Mouse (Mus musculus): ENCODE measurements around the gene Angpt4. TPM values are rescaled to one million over a fixed set of nuclear protein-coding genes. Genes with fewer than 3 reads are reported as not detected.

Gene Angpt4
- polyA plus RNA-seq, 1 experiment from 2014 or later, result 1.1 TPM

- no peak overlapping the region for H3K4me2 ChIP-seq (ENCODE audit: low read depth, low read length)
- 83% methylated on average over 5 of the region's 5 CpGs for WGBS
- H3K27me3 ChIP-seq (replicated peaks; ENCODE audit: control insufficient read depth, insufficient read depth, low read length), result no peaks in the 10 kb centered on the region
- no peaks in the 10 kb centered on the region for H3K9me3 ChIP-seq (ENCODE audit: control insufficient read depth, low read length)
- ATAC-seq (ENCODE audit: low read depth), result no peak
- H3K36me3 ChIP-seq (ENCODE audit: control insufficient read depth, insufficient read depth, low read length), result no peaks in the 10 kb centered on the region
- peaks cover 9% of the 10 kb centered on the region; the same call in 1 of the 2 replicates for H3K4me1 ChIP-seq (ENCODE audit: control insufficient read depth, insufficient read depth, low read length)
- no peak overlapping the region for H3K4me3 ChIP-seq (ENCODE audit: low read depth, low read length)
- no peak overlapping the region for H3K27ac ChIP-seq (replicated peaks; ENCODE audit: low read depth, low read length)
- DNase-seq (ENCODE audit: low spot score), result no peak
- no peak overlapping the region for H3K9ac ChIP-seq (ENCODE audit: low read depth, low read length)
Observed at GRCm38 (mm10) chr2:151939651-151940420, 28.8 kb downstream of the Angpt4 start.

- H3K9me3 ChIP-seq (ENCODE audit: control insufficient read depth, low read length), result no peaks in the 10 kb centered on the region
- ATAC-seq (ENCODE audit: low read depth), result no peak
- H3K4me2 ChIP-seq (ENCODE audit: low read depth, low read length), result no peak overlapping the region
- H3K4me3 ChIP-seq (ENCODE audit: low read depth, low read length), result no peak overlapping the region
- no peak overlapping the region for H3K27ac ChIP-seq (replicated peaks; ENCODE audit: low read depth, low read length)
- 36% methylated on average over 2 of the region's 2 CpGs for WGBS
- H3K9ac ChIP-seq (ENCODE audit: low read depth, low read length), result no peak overlapping the region
- H3K36me3 ChIP-seq (ENCODE audit: control insufficient read depth, insufficient read depth, low read length), result no peaks in the 10 kb centered on the region
- no peak for DNase-seq (ENCODE audit: low spot score)
- no peaks in the 10 kb centered on the region for H3K27me3 ChIP-seq (replicated peaks; ENCODE audit: control insufficient read depth, insufficient read depth, low read length)
- peaks cover 9% of the 10 kb centered on the region; the same call in 1 of the 2 replicates for H3K4me1 ChIP-seq (ENCODE audit: control insufficient read depth, insufficient read depth, low read length)
Observed at GRCm38 (mm10) chr2:151941269-151941668, 30.3 kb downstream of the Angpt4 start.

DNA sequence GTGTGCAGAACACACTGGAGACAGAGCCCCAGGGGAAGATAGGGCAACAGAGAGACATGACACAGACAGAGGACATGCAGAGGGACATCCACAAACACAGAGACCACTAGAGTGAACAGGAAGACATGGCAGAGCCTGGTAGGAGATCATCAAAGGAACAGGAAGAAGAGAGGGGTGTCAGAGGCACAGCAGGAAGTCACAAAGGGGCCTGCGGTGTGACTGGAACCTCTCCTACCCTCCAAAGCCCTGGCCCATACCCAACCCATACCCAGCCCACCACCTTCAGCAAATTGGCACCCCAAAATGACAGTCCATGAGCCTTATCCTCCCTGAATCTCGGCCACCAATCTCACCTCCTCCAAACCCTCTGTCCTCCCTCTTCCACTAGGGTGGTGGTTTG lies 33.1 kb downstream of the Angpt4 start:
- DNase-seq (ENCODE audit: low spot score) (no peak), ATAC-seq (ENCODE audit: low read depth) (no peak)
- WGBS, result 57% methylated on average over 2 of the region's 2 CpGs

DNA sequence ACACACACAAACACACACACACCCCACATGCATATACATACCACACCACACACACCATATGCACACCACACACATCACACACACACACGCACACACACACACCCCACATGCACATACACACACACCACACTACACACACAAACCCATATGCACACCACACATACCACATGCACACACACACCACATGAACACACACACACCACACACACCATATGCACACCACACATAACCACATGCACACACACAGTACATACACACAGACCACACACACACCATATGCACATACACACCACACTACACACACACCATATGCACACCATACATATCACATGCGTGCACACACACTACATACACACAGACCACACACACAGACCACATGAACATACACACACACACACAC lies 36.6 kb downstream of the Angpt4 start:
- H3K27ac ChIP-seq (replicated peaks; ENCODE audit: low read depth, low read length), result no peak overlapping the region

More for the DNA sequence above, 33.1 kb downstream of the Angpt4 start:
- Histone ChIP-seq H3K9ac (ENCODE audit: low read depth, low read length) (no peak overlapping the region), H3K36me3 (ENCODE audit: control insufficient read depth, insufficient read depth, low read length) (no peaks in the 10 kb centered on the region), H3K4me2 (ENCODE audit: low read depth, low read length) (no peak overlapping the region), H3K4me1 (ENCODE audit: control insufficient read depth, insufficient read depth, low read length) (no peaks in the 10 kb centered on the region), H3K27ac (replicated peaks; ENCODE audit: low read depth, low read length) (no peak overlapping the region), H3K9me3 (ENCODE audit: control insufficient read depth, low read length) (no peaks in the 10 kb centered on the region), H3K27me3 (replicated peaks; ENCODE audit: control insufficient read depth, insufficient read depth, low read length) (no peaks in the 10 kb centered on the region), H3K4me3 (ENCODE audit: low read depth, low read length) (no peak overlapping the region)

DNA sequence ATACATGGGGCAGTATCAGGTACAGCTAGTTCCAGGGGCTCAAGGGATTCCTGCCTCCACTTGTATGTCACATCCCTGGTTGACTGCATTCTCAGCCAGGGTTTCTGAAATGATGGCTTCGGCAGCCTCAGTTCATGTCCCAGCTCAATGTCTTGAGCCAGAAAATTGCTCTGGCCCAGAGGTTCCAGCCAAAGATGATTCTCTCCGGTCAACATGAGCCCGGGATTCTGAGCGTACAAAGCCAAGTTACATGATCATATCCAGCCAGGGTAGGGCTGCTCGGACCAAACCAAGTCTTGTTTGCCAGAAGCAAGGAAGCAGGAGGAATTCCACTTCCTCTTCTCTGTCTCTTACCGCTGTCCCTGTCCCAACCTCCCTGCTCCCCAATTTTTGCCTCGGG lies 37.3 kb downstream of the Angpt4 start:
- Histone ChIP-seq H3K9me3 (ENCODE audit: control insufficient read depth, low read length) (no peaks in the 10 kb centered on the region), H3K27me3 (replicated peaks; ENCODE audit: control insufficient read depth, insufficient read depth, low read length) (no peaks in the 10 kb centered on the region), H3K4me2 (ENCODE audit: low read depth, low read length) (no peak overlapping the region), H3K27ac (replicated peaks; ENCODE audit: low read depth, low read length) (no peak overlapping the region), H3K4me3 (ENCODE audit: low read depth, low read length) (no peak overlapping the region), H3K4me1 (ENCODE audit: control insufficient read depth, insufficient read depth, low read length) (no peaks in the 10 kb centered on the region), H3K9ac (ENCODE audit: low read depth, low read length) (no peak overlapping the region), H3K36me3 (ENCODE audit: control insufficient read depth, insufficient read depth, low read length) (no peaks in the 10 kb centered on the region)
- 78% methylated on average over 7 of the region's 7 CpGs for WGBS
- ATAC-seq (ENCODE audit: low read depth) (no peak), DNase-seq (ENCODE audit: low spot score) (no peak)

More for the DNA sequence above, 36.6 kb downstream of the Angpt4 start:
- WGBS, result 89% methylated on average over 2 of the region's 2 CpGs
- no peaks in the 10 kb centered on the region for H3K9me3 ChIP-seq (ENCODE audit: control insufficient read depth, low read length)
- no peaks in the 10 kb centered on the region for H3K36me3 ChIP-seq (ENCODE audit: control insufficient read depth, insufficient read depth, low read length)
- H3K4me3 ChIP-seq (ENCODE audit: low read depth, low read length), result no peak overlapping the region
- DNase-seq (ENCODE audit: low spot score), result no peak
- no peaks in the 10 kb centered on the region for H3K27me3 ChIP-seq (replicated peaks; ENCODE audit: control insufficient read depth, insufficient read depth, low read length)
- no peak for ATAC-seq (ENCODE audit: low read depth)
- no peaks in the 10 kb centered on the region for H3K4me1 ChIP-seq (ENCODE audit: control insufficient read depth, insufficient read depth, low read length)
- H3K4me2 ChIP-seq (ENCODE audit: low read depth, low read length), result no peak overlapping the region
- no peak overlapping the region for H3K9ac ChIP-seq (ENCODE audit: low read depth, low read length)

GRCm38 (mm10) chr2:151949082-151949774 lies 38.2 kb downstream of the Angpt4 start:
- Histone ChIP-seq H3K9me3 (ENCODE audit: control insufficient read depth, low read length) (no peaks in the 10 kb centered on the region), H3K27me3 (replicated peaks; ENCODE audit: control insufficient read depth, insufficient read depth, low read length) (no peaks in the 10 kb centered on the region), H3K4me2 (ENCODE audit: low read depth, low read length) (no peak overlapping the region), H3K9ac (ENCODE audit: low read depth, low read length) (no peak overlapping the region), H3K4me1 (ENCODE audit: control insufficient read depth, insufficient read depth, low read length) (no peaks in the 10 kb centered on the region), H3K36me3 (ENCODE audit: control insufficient read depth, insufficient read depth, low read length) (no peaks in the 10 kb centered on the region), H3K27ac (replicated peaks; ENCODE audit: low read depth, low read length) (no peak overlapping the region), H3K4me3 (ENCODE audit: low read depth, low read length) (no peak overlapping the region)
- ATAC-seq (ENCODE audit: low read depth), result no peak
- DNase-seq (ENCODE audit: low spot score), result no peak
- WGBS, result 81% methylated on average over 2 of the region's 2 CpGs

- ATAC-seq (ENCODE audit: low read depth) (no peak), DNase-seq (ENCODE audit: low spot score) (no peak)
- Histone ChIP-seq H3K36me3 (ENCODE audit: control insufficient read depth, insufficient read depth, low read length) (no peaks in the 10 kb centered on the region), H3K4me1 (ENCODE audit: control insufficient read depth, insufficient read depth, low read length) (no peaks in the 10 kb centered on the region), H3K4me2 (ENCODE audit: low read depth, low read length) (no peak overlapping the region), H3K9ac (ENCODE audit: low read depth, low read length) (no peak overlapping the region), H3K27ac (replicated peaks; ENCODE audit: low read depth, low read length) (no peak overlapping the region), H3K9me3 (ENCODE audit: control insufficient read depth, low read length) (no peaks in the 10 kb centered on the region), H3K4me3 (ENCODE audit: low read depth, low read length) (no peak overlapping the region), H3K27me3 (replicated peaks; ENCODE audit: control insufficient read depth, insufficient read depth, low read length) (no peaks in the 10 kb centered on the region)
- 82% methylated on average over 8 of the region's 8 CpGs for WGBS
Observed at GRCm38 (mm10) chr2:151953665-151954064, 42.7 kb downstream of the Angpt4 start.

DNA sequence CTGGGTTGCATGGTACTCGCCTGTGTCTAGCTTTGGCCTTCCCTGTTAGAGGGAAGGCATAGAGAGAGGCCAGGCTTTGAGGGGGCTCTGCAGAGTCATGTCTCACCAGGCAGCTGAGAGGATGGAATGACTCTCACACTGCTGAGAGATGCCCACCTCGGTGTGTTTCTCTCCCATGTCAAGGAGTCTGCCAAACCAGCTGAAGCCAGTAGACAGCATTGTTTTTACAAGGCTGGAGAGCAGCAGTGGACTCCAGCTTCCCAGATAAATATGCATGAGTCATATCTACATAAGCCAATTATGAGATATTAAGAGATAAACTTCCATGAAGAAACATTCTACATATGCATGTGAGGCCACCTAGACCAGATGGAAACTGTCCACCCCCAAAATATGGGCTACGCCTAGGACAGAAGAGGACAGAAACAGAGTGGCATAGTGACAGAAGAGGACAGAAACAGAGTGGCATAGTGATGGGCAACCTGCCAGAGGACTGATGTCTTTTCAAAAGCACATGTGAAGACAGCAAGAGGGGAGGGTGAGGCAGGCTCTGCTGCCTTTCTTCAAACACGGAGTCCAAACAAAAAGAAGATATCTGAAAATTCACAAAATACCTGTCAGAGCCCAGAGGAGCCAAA lies 45.6 kb downstream of the Angpt4 start:
- H3K27me3 ChIP-seq (replicated peaks; ENCODE audit: control insufficient read depth, insufficient read depth, low read length), result no peaks in the 10 kb centered on the region
- H3K4me1 ChIP-seq (ENCODE audit: control insufficient read depth, insufficient read depth, low read length), result peaks cover 4% of the 10 kb centered on the region; the same call in 1 of the 2 replicates
- no peaks in the 10 kb centered on the region for H3K9me3 ChIP-seq (ENCODE audit: control insufficient read depth, low read length)
- H3K4me3 ChIP-seq (ENCODE audit: low read depth, low read length), result no peak overlapping the region
- ATAC-seq (ENCODE audit: low read depth) (no peak), DNase-seq (ENCODE audit: low spot score) (no peak)
- H3K9ac ChIP-seq (ENCODE audit: low read depth, low read length), result no peak overlapping the region
- H3K27ac ChIP-seq (replicated peaks; ENCODE audit: low read depth, low read length), result no peak overlapping the region
- no peak overlapping the region for H3K4me2 ChIP-seq (ENCODE audit: low read depth, low read length)
- 80% methylated on average over 4 of the region's 4 CpGs for WGBS
- H3K36me3 ChIP-seq (ENCODE audit: control insufficient read depth, insufficient read depth, low read length), result no peaks in the 10 kb centered on the region

All from embryonic facial prominence, embryonic 14.5 days (tissue).